Mouse (Mus musculus) Muller cell, postnatal 12 days (primary cell): ENCODE data around the gene Magi2.
"Not testable (repeated sequence)": the region's sequence is repeated elsewhere in the genome, so short reads cannot be mapped to it uniquely, and the experiment has no call there.

Source experiments
- DNase-seq: peaks from one replicate; pipeline ENCODE4 v3.0.0-alpha.2; 2015; ENCODE audit errors: inconsistent ontology term

The Magi2 gene

GRCm38 (mm10) chr5:20702480-20703303 is 1475.9 kb downstream of the Magi2 start:
- DNase-seq = peak; percentile 66

- DNase-seq = no peak
Observed at GRCm38 (mm10) chr5:20703304-20703700, 1476.5 kb downstream of the Magi2 start.

GRCm38 (mm10) chr5:20703971-20704575 is 1477.2 kb downstream of the Magi2 start:
- DNase-seq = no peak

GRCm38 (mm10) chr5:20704886-20705285 is 1478.0 kb downstream of the Magi2 start:
- no peak for DNase-seq

GRCm38 (mm10) chr5:20706322-20707282 is 1479.8 kb downstream of the Magi2 start:
- not testable (repeated sequence) for DNase-seq

- DNase-seq = not testable (repeated sequence)
Observed at GRCm38 (mm10) chr5:20710845-20711244, 1484.0 kb downstream of the Magi2 start.

- DNase-seq = peak; percentile 58
Observed at GRCm38 (mm10) chr5:20714619-20715018, 1487.8 kb downstream of the Magi2 start.

GRCm38 (mm10) chr5:20715980-20716379 is 1489.1 kb downstream of the Magi2 start:
- DNase-seq = not testable (repeated sequence)

- DNase-seq = no peak
Observed at GRCm38 (mm10) chr5:20720201-20720900, 1493.5 kb downstream of the Magi2 start.

GRCm38 (mm10) chr5:20723226-20723625 is 1496.4 kb downstream of the Magi2 start:
- DNase-seq = not testable (repeated sequence)

GRCm38 (mm10) chr5:20738795-20739194 is 1512.0 kb downstream of the Magi2 start:
- no peak for DNase-seq

- DNase-seq = no peak
Observed at GRCm38 (mm10) chr5:20741193-20741592, 1514.4 kb downstream of the Magi2 start.

GRCm38 (mm10) chr5:20741936-20742335 is 1515.1 kb downstream of the Magi2 start:
- no peak for DNase-seq

GRCm38 (mm10) chr5:20748142-20748541 is 1521.3 kb downstream of the Magi2 start:
- DNase-seq = no peak

GRCm38 (mm10) chr5:20748856-20749255 is 1522.0 kb downstream of the Magi2 start:
- DNase-seq = no peak

- DNase-seq = no peak
Observed at GRCm38 (mm10) chr5:20749535-20749934, 1522.7 kb downstream of the Magi2 start.

GRCm38 (mm10) chr5:20751000-20751399 is 1524.2 kb downstream of the Magi2 start:
- no peak for DNase-seq

GRCm38 (mm10) chr5:20751696-20752095 is 1524.9 kb downstream of the Magi2 start:
- DNase-seq = peak; percentile 82

GRCm38 (mm10) chr5:20753096-20753495 is 1526.3 kb downstream of the Magi2 start:
- DNase-seq = no peak

- DNase-seq = no peak
Observed at GRCm38 (mm10) chr5:20753963-20754362, 1527.1 kb downstream of the Magi2 start.
